Mouse (Mus musculus): Measurements from ENCODE around the gene Tpra1. TPM values are rescaled to one million over a fixed set of nuclear protein-coding genes. Genes with fewer than 3 reads are reported as not detected.

Tpra1 gene
- polyA plus RNA-seq, 1 experiment = 15.5 TPM

DNA sequence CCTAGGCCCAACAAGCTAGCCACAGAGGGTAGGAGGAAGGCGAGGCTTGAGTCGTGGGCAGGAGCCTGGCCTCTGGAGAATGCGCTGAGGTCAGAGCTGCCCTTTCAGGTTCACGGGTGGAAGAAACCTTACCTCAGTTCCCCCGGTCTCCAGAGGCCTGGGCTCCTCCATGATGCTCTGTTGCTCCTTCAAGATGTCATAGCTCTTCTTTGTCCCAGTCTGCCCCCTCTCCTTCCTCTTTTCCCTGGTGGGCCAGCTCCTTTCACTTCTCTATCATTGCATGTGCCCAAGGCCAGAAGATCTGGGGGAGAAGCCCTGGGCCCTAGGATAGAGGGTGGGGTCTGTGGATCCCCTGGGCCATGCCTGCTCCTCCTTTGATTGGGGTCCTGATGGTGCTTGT is 1.7 kb downstream of the Tpra1 start:
- Histone ChIP-seq H3K4me1 (ENCODE audit: control insufficient read depth, insufficient read depth, insufficient read length, low read length) (peaks cover 32% of the 10 kb centered on the region), H3K27ac (replicated peaks; ENCODE audit: low read depth, low read length) (peak overlapping the region; percentile 83), H3K4me3 (ENCODE audit: insufficient read depth, low read depth, low read length) (peak overlapping the region; percentile 85)

DNA sequence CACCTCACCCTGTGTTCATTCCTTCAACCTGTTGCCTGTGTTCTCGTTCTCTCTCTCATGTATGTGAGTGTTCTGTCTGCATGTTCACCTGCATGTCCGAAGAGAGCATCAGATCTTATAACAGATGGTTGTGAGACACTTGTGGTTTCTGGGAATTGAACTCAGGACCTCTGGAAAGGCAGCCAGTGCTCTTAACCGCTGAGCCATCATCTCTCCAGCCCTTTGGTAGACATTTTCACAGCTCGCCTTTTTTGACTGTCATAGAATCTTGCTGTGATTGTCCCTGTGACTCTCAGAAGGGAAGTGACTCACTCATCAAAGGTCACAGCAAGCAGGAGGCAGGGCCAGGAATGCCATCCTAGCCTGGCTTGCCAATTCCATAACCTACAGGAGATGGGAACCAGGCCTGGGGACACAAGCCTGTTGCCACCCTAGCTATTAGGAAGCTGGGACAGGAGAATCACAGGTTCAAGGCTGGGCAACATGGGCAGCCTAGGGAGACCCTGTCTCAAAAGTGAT is 2.5 kb downstream of the Tpra1 start:
- Histone ChIP-seq H3K4me3 (ENCODE audit: insufficient read depth, low read depth, low read length) (peak overlapping the region; percentile 85), H3K27ac (replicated peaks; ENCODE audit: low read depth, low read length) (peak overlapping the region; percentile 47), H3K4me1 (ENCODE audit: control insufficient read depth, insufficient read depth, insufficient read length, low read length) (peaks cover 32% of the 10 kb centered on the region)

DNA sequence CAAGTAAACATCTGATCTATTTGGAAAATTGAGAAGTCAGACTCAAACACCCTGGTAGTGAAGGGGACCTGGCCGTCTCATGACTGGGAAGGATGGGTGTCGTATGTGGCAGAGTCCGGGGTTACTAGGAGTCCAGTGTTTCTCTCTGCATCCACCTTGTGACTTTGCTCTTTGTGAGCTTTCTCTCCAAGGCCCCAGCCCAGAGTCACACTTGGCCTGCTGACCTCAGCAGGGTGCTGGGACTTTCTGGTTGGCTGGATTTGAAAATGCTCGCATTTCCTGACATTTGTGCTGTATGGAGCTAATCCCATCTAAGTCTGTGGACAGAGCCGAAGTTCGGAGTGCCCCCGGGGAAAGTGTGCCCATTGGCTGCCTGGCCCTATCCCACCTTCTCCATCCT is 3.0 kb downstream of the Tpra1 start:
- Histone ChIP-seq H3K4me3 (ENCODE audit: insufficient read depth, low read depth, low read length) (no peak overlapping the region), H3K4me1 (ENCODE audit: control insufficient read depth, insufficient read depth, insufficient read length, low read length) (peaks cover 32% of the 10 kb centered on the region), H3K27ac (replicated peaks; ENCODE audit: low read depth, low read length) (0 out of 2 replicates have a peak overlapping the region, but pooled peaks have one; percentile 47)

DNA sequence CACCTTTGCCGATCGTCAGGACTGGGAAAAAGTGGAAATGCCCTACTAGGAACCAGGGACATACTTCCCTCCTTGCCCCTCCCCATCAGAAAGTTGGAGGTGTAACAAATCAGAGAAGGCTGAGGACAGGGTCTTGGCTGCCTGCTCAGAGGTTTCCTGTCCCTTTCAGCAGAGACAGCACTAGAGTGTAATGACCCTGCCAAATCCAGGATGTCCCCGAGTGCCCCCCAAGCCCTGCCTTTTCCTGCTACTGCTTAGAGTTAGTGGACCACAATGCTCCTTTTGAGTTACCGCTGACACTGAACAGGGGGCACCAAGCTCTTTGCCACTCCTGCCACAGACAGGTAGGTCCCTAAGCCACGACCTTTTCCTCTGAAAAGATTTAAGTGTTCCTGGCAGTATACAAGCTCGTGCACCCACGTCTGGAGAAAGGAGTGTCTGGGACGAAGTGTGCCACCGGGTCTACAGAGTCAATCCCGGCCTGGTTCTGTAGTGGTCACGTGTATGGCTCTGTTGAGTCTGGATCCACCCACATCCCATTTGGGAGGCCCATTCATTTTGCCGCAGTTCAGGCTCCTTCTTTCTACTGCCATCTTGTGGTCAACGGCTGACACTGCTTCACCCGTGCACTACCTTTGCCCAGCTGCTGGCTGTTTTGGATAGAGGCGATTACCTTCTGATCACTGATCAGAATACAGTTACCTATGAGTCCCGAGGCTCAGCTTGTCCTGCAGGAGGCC is 4.5 kb downstream of the Tpra1 start:
- Histone ChIP-seq H3K4me3 (ENCODE audit: insufficient read depth, low read depth, low read length) (no peak overlapping the region), H3K27ac (replicated peaks; ENCODE audit: low read depth, low read length) (peak overlapping the region; percentile 26; the same call in 1 of the 2 replicates), H3K4me1 (ENCODE audit: control insufficient read depth, insufficient read depth, insufficient read length, low read length) (peaks cover 32% of the 10 kb centered on the region)

DNA sequence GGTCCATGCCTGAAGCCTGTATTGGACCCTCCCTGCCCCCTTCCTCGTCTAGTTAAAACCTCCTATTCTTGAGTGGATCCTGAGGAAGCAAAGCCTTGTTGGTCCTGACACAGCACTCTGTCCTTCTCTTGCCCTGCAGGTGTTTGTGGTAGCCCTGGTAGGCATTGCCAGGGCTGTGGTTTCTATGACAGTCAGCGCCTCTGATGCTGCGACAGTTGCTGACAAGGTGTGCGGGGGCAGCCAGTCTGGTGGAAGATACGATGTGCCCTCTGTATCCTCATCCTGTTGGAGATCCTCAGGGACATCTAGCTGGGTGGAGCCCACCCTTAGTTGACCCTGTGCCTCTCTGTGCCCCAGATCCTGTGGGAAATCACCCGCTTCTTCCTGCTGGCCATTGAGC is 7.1 kb downstream of the Tpra1 start:
- no peak overlapping the region for H3K27ac ChIP-seq (replicated peaks; ENCODE audit: low read depth, low read length)

DNA sequence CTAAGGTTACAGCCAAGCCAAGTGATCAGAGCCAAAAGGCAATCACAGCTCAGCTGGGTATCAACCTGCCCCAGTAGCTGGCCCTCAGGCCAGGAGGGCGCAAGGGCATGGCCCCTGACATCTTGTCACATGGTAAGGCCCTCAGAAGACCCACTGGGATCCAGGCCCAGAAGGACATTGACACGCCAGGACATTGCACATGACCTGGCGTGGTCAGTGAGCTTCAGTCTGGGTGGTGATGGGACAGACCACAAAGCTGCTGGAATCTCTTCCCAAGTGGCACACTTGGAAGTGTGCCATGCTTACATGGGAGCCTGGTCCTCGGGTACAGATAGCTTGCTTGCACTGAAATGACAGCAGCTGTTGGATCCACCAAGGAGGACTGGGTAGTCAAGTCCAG is 11.0 kb downstream of the Tpra1 start:
- Histone ChIP-seq H3K4me1 (ENCODE audit: control insufficient read depth, insufficient read depth, insufficient read length, low read length) (peaks cover 30% of the 10 kb centered on the region), H3K27ac (replicated peaks; ENCODE audit: low read depth, low read length) (no peak overlapping the region), H3K4me3 (ENCODE audit: insufficient read depth, low read depth, low read length) (no peak overlapping the region)

More for the DNA sequence above, 7.1 kb downstream of the Tpra1 start:
- Histone ChIP-seq H3K4me3 (ENCODE audit: insufficient read depth, low read depth, low read length) (no peak overlapping the region), H3K4me1 (ENCODE audit: control insufficient read depth, insufficient read depth, insufficient read length, low read length) (peaks cover 34% of the 10 kb centered on the region)

DNA sequence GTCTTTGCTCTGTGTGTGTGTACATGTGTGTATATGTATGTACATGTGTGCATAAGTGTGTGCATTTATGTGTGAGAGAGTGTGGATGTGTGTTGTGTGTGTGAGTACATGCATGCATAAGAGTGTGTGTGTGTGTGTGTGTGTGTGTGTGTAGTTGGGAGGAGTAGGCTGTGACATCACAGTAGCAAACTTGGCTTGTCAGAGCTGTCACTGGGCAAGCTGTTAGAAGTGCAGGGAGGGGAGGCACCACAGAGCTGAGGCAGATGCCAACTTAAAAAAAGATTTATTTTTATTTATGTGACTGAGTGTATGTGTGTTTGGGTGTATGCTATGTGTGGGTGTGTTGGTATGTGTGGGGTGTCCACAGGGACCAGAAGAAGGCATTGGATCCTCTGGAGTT is 11.4 kb downstream of the Tpra1 start:
- Histone ChIP-seq H3K4me3 (ENCODE audit: insufficient read depth, low read depth, low read length) (no peak overlapping the region), H3K4me1 (ENCODE audit: control insufficient read depth, insufficient read depth, insufficient read length, low read length) (peaks cover 30% of the 10 kb centered on the region), H3K27ac (replicated peaks; ENCODE audit: low read depth, low read length) (no peak overlapping the region)

DNA sequence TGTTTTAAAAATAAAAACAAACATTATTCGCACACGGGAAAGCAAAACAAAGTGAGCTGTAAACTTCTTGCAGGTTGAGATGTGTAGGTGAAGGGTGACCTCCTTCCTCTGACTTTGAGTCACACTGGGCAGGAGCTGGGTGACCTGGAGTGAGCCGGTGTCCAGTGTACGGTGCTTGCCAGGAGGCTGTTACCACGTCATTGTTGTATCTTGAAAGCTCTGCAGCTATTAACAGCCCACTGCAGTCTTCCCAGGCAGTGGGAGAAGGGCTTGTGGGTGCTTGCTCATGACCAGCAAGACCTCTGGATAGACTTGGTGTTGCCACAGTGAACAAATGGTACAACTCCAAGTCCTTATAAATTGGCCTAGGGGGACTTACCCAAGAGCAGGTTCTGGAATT is 12.7 kb downstream of the Tpra1 start:
- peaks cover 30% of the 10 kb centered on the region for H3K4me1 ChIP-seq (ENCODE audit: control insufficient read depth, insufficient read depth, insufficient read length, low read length)
- H3K4me3 ChIP-seq (ENCODE audit: insufficient read depth, low read depth, low read length) = no peak overlapping the region
- H3K27ac ChIP-seq (replicated peaks; ENCODE audit: low read depth, low read length) = peak overlapping the region; percentile 3; the same call in 1 of the 2 replicates

DNA sequence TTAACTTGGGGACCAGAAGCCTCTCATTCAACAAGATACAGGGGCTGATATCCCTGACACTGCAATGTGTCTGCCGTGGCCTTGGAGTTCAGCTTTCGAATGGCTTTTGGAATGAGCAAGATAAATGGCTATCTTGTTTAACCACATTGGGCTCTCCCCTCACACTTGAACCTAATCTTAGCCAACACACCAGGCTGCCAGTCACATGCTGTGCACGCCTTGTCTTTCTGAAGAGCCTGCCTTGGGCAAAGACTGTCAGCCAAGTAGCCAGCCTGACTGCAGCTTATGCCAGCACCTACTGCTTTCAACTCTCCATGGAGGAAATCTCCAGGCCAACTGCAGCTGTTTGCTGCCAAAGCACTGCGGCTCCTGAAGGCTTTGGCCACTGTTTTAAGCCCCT is 13.5 kb downstream of the Tpra1 start:
- peaks cover 30% of the 10 kb centered on the region for H3K4me1 ChIP-seq (ENCODE audit: control insufficient read depth, insufficient read depth, insufficient read length, low read length)
- no peak overlapping the region for H3K27ac ChIP-seq (replicated peaks; ENCODE audit: low read depth, low read length)
- no peak overlapping the region for H3K4me3 ChIP-seq (ENCODE audit: insufficient read depth, low read depth, low read length)

DNA sequence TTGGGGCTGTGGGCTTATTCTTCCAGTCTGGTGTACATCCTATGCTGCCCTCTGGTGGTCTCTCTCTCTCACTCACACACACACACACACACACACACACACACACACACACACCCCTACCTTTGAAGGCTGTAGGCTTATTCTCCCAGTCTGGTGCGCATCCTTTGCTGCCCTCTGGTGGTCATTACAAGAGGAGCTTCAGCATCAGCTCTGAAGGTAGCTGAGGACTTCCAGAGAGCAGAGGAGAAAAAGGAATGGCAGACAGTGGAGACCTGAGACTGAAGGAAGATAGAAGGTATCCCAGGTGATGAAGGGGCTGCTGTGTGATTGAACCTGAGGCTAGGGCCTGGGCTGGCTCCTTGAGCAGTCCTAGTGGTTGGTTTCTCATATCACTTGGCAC is 14.1 kb downstream of the Tpra1 start:
- peaks cover 30% of the 10 kb centered on the region for H3K4me1 ChIP-seq (ENCODE audit: control insufficient read depth, insufficient read depth, insufficient read length, low read length)
- no peak overlapping the region for H3K27ac ChIP-seq (replicated peaks; ENCODE audit: low read depth, low read length)
- no peak overlapping the region for H3K4me3 ChIP-seq (ENCODE audit: insufficient read depth, low read depth, low read length)

DNA sequence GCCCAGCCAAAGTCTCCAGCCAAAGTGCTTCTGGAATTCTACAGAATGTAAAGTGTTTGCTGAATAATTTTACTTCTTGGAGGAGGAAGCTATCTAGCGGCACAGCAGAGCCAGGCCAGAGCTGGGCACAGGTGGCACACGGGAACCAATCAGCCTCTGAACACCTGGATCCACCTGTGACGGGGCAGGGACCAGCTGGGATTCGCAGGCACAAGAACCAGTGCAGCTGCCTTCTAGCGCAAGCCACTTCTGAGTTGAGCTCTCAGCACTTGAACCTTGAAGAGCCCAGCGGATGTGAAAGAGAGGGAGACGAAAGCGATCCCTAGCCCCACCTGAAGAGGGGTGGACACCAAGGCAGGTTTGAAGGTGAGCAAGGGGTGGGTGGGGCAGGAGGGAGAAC is 16.8 kb downstream of the Tpra1 start:
- Histone ChIP-seq H3K27ac (replicated peaks; ENCODE audit: low read depth, low read length) (no peak overlapping the region), H3K4me1 (ENCODE audit: control insufficient read depth, insufficient read depth, insufficient read length, low read length) (peaks cover 17% of the 10 kb centered on the region), H3K4me3 (ENCODE audit: insufficient read depth, low read depth, low read length) (no peak overlapping the region)

DNA sequence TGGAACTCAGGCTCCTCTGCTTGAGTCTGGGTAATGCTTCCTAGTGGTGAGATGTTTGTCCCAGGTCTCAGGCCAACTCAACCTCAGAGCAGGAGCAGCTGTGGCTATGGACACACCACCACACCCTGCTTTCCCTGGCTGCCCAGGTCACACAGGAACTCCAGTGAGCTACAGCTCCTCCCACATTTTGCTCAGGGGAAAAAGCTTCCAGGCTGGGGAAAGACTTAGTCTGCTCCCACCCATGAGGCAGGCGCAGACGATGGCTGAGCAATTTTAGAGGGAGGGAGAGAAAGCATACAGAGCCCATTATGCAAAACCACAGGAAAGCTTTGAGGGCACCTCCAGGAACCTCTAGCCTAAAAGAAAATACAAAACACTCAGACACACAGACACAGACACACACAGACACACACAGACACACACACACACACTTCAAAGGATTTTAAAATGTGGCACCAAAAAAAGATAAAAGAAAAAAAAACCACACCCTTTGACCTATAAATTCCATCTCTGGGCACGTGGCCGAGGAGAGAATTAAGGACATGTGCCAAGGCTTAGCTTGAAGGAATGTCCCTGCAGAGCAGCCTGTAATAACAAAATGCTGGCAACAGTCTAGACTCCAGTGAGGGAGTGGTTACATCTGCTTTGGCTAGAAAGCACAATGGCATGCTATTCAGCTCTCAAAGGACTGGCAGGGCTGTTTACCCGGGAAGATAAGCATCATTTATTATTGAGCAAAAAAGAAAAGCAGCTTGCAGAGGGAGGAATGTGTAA is 22.6 kb downstream of the Tpra1 start:
- peaks cover 25% of the 10 kb centered on the region for H3K4me1 ChIP-seq (ENCODE audit: control insufficient read depth, insufficient read depth, insufficient read length, low read length)
- H3K4me3 ChIP-seq (ENCODE audit: insufficient read depth, low read depth, low read length) = no peak overlapping the region
- peak overlapping the region; percentile 29 for H3K27ac ChIP-seq (replicated peaks; ENCODE audit: low read depth, low read length)

DNA sequence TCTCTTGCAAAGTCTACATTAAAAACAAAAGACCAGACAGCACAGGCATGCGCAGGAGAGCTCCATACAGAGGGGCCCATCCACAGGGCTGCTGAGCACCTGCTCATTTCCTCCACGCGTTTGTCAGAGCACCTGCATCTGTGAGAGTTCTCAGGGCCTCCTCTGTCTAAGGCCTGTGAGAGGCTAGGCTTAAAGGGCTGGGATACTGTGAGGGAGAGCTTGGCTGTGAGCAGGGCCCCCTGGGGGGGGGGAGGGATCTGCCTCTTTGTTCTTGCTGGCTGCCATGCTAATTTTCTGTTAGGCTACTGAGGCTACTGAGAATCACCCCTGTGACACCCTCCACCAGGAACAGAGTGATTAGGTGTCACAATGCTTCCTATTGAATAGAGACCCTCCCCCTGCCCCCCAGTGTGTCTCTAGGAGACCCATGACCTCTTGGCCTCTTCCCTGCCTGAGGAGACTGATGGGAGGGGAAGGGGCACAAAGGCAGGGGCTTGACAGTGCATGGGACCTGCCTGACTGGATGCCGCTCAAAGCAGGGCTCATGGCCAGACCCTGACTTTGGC is 23.7 kb downstream of the Tpra1 start:
- H3K27ac ChIP-seq (replicated peaks; ENCODE audit: low read depth, low read length) = no peak overlapping the region
- peaks cover 25% of the 10 kb centered on the region for H3K4me1 ChIP-seq (ENCODE audit: control insufficient read depth, insufficient read depth, insufficient read length, low read length)
- no peak overlapping the region for H3K4me3 ChIP-seq (ENCODE audit: insufficient read depth, low read depth, low read length)

DNA sequence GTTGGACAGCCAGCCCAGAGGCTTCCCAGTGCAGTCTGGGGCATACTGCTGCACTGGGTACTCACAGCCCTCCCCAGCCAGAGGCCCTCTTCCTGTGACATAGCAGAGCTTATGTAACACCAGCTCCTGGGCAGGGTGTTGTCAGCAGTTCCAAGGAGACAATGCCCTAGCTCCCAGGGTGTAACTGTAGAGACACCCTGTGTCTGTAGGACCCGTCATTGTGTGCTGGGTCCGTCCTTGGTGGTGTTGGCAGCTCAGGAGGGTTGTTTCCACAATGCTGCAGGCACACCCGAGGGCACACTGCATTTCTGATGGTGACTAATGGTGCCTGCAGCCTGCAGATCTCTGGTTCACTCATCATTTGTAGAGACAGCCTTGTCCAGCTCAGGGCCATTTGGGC is 24.8 kb downstream of the Tpra1 start:
- no peak overlapping the region for H3K27ac ChIP-seq (replicated peaks; ENCODE audit: low read depth, low read length)
- H3K4me1 ChIP-seq (ENCODE audit: control insufficient read depth, insufficient read depth, insufficient read length, low read length) = peaks cover 25% of the 10 kb centered on the region
- no peak overlapping the region for H3K4me3 ChIP-seq (ENCODE audit: insufficient read depth, low read depth, low read length)

DNA sequence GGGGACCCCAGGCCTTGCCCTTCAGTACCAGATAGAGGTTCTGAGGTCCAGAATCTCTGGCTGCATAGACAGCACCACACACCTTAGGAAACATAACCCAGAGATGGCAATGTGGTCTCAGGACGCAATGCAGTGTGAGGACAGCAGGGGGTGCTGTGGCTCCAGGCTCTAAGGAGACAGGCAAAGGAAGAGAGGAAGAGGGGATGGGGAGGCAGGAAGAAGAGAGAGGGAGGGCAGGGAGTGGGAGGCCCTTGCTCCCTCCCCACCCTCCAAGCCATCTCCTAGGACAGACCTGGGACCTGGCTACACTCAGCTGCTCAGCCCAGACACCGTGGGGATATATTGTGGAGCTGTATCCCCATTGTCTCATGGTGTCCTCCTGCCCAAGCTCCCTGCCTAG is 25.5 kb downstream of the Tpra1 start:
- peaks cover 25% of the 10 kb centered on the region for H3K4me1 ChIP-seq (ENCODE audit: control insufficient read depth, insufficient read depth, insufficient read length, low read length)
- H3K27ac ChIP-seq (replicated peaks; ENCODE audit: low read depth, low read length) = no peak overlapping the region
- no peak overlapping the region for H3K4me3 ChIP-seq (ENCODE audit: insufficient read depth, low read depth, low read length)

All from brown adipose tissue, adult 24 weeks (tissue).